Mouse (Mus musculus) lung, postnatal 25 days (tissue): Measurements from ENCODE around the gene Tmem175.
A peak's percentile ranks its signal among the peaks of the same experiment; 100 is the strongest.
"Not testable (repeated sequence)": the region's sequence is repeated elsewhere in the genome, so short reads cannot be mapped to it uniquely, and the experiment has no call there.

Experiments
- DNase-seq: peaks from one replicate; pipeline ENCODE4 v3.0.0; 2022; ENCODE audit warnings: low spot score

The Tmem175 gene

DNA sequence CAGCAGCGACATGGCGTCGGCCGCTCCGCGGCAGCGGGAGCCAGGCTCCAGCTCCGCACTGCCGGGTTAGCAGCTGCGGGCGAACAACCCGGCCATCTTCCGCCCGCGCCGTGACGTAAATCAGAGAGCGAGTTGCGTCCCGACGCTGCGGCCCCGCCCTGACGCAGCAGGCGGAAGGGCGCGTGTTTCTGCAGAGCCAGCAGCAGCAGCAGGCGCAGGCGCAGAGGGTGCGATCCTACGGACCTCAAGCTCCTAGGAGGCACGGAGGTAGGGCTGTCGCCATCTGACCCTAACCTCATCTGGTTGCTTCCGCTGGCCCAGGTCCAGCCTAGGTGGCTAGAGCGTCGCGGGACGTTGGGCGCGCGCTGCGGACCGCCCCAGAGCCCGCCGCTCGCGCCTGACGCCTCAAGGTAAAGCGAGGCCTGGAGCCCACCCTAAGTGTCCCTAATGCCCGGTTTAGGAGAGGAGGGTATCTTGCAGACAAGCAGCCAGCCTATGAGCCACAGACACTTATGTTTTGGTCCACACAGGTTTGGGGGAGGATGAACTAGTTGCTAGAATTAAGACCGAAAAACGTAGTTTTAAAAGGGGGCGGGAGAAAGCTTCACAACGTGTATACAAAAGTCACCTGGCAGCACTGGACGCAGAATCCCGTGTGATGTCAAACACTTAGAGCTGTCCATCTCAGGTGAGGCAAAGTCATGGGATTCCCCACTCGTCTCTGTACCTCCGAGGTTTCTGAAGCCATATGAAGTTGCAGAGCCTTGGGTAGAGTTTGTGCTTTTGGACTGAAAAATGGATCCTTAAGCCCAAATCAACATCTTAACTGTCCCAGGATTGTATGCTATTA is at the start of gene Tmem175, which contains the start of gene Gak:
Gene Tmem175 (plus strand): TSS at position 137 of the 850 bp plus-strand sequence.
Gene Gak (minus strand): TSS at position 122 of the 850 bp plus-strand sequence.
- DNase-seq = peak; percentile 95

DNA sequence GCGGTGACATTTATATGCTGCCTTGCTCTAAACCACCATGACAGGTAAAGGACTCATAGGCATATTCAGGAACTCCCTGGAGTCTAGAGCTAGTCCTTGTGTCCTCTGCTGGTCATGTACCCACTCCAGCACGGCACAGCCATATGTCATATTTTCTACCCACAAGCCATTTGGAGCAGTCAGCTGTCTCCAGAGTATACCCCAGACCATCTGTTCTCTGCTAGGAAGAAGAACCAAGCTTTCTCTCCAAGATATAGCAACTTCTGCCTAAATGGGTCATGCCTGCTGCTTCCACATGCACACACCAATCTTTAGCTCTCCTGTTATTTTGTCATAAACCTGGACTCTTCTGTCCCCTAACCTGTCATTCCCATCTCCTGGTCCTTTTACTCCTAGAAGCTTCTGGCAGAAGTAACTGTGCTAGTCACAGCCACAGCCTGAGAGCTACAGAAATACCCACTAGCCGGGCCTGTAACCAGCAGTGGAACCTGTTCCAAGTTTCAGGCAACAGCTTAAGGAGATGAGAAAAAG is 48.1 kb upstream of the Tmem175 start:
- no peak for DNase-seq

DNA sequence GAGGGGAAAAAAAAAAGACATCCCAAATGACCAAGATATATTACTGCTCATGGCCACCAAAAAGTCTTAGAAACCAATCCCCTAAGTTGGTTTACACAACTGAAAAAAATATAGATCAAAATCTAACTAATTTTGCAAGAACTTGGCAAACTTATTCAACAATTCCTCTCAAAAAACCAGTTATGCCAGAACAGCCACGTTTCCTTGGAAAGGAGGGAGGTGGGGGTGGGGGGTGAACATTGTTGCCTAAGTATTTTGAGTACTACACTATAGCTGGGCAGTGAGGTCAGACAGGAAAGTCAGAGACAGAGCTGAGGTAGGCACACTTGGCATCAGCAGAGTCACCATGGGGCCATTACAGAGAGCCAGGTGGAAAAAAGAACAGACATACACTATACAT is 29.6 kb upstream of the Tmem175 start:
- peak; percentile 23 for DNase-seq

DNA sequence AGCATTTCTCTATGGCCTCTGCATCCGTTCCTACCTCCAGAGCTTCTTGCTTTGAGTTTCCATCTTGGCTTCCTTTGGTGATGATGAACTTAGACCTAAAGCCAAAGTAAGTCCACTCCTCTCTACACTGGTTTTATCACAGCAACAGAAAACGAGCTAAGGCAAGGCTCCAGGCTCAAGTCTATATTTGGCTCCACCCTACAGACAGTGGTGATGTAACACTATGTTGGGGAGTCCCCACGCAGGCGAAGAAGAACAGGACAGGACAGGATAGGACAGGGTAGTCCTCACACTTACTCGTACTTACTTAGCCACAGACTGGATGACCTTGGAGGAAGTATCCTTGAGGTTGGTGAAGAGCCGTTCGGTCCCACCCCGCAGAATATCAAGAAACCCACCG is 27.0 kb upstream of the Tmem175 start:
- DNase-seq = no peak

DNA sequence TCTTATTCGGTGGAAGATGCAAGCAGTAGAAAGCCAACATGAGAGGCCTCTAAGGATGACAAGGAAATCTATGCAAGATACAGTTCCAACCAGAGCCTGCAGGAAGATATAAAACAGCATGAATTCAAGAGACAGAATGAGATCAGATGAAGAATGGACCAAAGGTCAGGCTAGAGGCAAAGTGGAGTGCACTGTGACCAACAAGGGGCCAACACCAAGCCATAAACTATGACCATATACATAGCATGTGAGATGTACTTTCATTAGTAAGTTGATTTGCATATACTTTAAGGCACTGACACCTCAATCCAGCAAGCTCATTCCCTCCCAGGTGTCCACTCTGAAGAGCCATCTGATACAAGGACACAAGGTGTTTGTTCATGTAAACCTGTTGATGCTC is 19.1 kb upstream of the Tmem175 start:
- no peak for DNase-seq

DNA sequence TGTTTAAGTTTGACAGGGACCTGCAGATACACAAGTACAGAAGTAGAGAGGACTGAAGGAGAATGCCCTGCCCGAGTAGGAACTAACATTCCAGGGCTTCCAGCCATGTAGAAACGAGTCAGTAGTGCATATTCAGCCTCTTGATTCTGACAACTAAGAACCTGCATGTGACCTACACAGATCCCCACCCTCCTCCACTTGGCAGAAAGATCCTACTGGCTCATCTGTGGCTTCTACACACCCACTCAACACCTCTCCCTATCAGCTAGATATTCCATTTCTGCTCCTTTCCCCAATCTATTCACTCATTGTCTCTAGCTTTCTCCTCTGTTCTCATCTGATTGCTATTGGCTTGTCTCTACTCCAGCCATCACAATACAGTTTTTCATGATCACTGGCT is 7.7 kb upstream of the Tmem175 start:
- DNase-seq = no peak

DNA sequence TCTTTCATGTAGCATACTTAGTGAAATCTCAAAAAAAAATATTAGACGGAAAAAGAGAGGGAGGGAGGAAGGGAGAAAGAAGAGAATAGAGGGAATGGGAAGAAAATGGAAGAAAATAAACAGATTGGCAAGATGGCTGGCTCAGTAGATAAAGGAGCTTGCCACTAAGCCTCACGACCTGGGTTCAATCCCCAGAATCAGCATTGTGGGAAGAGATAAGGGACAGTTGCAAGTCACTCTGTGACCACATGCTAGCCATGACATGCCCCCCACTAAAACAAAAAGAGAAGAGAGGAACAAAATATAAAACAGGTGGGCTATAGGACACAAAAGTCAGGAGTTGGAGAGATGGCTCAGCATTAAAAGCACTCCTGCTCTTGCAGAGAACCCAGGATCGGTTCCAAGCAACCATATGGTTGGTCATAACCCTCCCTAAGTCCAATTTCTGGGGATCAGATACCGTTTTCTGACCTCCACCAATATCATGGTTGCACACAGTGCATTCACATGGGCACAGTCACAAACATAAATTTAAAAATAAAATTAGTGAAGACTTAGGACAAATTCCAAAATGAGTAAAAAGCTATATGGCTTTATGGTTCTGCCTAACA is 3.4 kb upstream of the Tmem175 start:
- no peak for DNase-seq

DNA sequence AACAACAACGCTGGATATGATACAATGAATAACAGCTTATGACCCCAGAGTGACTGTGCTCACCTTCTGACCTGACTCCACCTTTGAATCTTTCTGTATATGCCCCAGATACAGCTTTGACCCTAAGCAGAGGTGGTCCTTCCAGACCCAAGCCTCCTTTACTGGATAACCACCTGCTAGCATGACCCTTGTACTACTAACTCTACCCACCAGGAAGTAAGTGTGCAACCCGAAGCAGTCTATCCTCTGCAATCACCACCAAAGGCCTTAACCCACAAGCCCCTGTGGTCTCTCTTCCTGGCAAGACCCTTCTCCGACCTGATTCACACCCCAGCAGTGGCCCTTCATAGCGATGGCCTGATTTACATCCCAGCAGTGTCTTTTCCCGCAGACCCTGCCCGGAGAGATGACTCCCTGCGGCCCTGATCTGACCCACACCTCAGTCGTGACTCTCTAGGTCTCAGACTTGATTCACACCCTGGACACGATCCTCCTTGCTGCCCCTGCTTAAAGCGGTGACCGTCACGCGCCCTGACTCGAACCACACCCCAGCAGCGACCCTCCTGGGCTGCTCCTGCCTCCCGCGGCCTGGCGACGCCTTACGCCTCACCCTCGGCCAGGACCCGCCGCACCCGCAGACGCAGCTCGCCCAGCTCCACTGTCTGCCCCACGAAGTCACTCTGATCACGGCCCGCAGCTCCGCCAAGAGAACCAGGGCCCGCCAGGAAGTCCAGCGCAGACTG is 508 bp upstream of the Tmem175 start:
- DNase-seq = no peak

DNA sequence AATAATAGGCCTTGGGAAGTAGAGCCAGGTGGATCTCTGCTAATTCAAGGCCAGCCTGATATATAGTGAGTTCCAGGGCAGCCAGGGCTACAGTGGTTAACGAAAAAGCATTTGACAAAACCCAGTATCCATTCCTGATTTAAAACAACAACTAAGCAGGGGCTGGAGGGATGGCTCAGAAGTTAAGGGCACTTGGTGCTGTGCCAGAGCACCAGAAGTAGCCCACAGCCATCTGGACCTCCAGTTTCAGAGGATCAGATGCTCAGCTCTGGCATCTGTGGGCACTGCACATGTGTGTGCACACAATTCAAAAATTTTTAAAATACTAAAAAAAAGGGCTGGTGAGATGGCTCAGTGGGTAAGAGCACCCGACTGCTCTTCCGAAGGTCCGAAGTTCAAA is 4.1 kb downstream of the Tmem175 start:
- DNase-seq = no peak

DNA sequence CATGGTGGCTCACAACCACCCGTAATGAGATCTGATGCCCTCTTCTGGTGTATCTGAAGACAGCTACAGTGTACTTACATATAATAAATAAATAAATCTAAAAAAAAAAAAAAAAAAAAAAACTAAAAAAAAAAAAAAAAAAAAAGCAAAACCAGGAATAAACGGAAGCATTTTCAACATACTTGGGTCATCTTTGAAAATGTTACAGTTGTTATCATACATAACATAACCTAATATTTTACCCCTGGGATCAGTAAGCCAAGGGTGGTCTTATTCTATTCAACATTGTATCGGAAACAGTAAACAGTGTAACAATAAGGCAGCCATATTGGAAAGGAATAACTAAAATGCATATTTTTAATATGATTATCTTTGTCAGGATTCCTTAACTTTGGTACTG is 4.5 kb downstream of the Tmem175 start:
- DNase-seq = not testable (repeated sequence)

DNA sequence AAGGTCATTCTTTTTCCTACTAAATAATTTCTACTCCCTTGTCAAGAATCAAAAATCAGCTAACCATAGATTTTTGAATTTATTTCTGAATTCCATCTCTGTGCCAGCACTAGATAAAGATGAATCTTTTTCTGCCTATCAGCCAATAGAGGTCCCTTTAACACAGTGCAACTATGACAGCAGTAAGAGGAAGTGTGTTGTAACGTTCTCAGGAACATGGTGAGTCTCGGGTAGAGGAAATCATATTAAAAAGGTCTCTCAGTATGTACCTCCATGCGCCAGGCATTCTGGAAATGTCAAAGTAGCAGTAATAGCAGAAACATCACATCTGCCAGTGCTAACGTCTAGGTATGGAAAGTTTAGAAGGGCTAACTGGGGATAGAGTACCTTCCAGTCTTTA is 6.6 kb downstream of the Tmem175 start:
- no peak for DNase-seq

DNA sequence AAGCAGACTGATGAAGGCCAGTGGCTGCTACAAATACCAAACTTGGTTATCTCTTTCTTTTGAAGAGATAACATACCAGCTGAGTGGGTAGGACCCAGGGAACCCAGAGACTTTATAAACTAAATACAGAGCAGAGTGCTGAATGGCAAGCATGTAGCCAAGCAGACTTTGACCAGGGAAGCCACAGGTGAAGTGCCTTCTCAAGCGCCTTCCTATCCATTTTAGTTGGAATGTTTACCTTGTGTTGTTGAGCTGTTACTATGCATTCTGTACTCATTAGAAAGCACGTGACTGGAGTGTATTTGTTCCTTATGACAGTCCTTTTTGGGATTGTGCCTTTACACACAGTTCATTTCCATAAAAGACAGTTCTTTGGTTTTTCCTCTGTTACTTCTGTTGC is 14.1 kb downstream of the Tmem175 start:
- DNase-seq = peak; percentile 18

DNA sequence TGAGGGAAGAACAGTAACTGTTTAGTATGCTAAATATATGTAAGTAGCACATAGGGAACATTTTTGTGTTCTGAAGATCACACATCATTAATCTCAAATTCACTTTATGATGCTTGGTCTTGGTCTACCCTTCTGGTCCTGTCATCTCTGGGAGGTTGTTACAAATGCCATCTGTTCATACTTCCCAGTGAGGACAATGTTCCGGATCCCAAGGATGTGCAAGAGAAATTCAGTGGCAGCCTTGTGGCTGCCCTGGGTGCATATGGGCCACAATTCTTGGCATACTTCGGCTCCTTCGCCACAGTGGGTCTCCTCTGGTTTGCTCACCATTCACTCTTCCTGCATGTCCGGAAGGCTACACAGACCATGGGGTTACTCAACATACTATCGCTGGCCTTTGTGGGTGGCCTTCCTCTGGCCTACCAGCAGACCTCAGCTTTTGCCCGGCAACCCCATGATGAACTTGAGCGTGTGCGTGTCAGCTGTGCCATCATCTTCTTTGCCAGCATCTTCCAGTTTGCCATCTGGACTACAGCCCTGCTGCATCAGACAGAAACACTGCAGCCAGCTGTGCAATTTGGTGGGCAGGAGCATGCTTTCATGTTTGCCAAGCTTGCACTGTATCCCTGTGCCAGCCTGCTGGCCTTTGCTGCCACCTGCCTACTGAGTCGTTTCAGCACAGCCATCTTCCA is 16.2 kb downstream of the Tmem175 start:
- DNase-seq = peak; percentile 22

DNA sequence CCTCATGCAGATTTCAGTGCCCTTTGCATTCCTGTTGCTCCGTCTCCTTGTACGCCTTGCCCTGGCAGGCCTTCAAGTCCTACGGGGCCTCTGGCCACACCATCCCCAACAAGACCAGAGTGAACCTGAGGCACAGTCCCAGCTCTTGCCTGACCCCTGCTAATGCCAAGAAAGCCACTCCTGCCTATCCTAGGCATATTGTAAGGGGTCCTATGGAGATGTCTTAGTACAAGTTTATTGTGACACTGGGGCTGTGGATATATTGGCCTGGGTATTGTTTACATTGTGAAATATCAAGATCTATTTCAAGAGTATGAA is 16.7 kb downstream of the Tmem175 start:
- DNase-seq = no peak

DNA sequence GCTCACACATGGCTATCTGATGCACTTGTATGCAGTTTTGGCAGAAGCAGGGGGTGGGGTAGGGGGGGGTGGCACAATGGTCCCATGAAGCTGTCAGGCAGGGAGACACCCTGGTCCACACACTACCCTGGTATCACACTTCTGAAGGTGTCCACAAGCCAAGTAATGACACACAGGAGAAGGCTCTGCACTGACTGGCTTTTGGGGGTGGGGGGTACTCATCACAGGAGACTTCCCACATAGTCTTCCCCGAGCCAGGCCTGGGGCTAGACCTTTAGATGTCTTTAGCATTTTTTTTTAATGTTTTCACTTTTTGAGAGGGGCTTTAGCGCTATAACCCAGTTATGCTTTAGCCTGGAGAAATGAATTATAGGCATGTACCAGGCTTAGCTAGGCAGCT is 17.7 kb downstream of the Tmem175 start:
- DNase-seq = no peak

DNA sequence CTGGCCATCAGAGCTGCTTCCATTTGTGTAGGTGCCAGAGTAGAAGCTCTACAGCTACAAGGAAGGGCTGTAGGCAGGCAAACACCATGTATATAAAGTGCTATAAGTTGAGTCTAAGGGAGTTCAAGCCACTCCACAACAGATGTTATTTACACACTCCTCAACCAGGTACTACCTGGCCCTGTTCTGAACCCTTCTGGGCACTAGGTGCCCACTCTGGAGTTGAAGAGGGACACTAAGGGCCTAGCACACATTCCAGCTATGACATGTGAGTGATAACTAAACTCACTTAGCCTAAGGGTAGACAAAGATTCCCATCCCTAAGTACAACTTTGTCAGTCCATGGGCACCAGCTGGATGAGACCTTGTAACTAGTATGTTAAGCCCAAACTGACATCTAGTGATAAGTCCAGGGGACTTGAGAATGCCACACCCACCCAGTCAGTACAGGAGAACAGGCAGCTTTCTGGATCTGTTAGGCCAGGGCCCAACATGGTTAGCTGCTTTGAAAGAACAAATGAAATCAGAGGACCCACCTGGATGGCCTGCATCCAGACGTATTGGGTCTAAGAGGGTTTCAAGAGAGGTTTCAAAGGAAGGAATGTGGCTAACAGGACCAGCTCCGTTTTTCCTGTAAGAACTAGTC is 18.4 kb downstream of the Tmem175 start:
- DNase-seq = peak; percentile 30

DNA sequence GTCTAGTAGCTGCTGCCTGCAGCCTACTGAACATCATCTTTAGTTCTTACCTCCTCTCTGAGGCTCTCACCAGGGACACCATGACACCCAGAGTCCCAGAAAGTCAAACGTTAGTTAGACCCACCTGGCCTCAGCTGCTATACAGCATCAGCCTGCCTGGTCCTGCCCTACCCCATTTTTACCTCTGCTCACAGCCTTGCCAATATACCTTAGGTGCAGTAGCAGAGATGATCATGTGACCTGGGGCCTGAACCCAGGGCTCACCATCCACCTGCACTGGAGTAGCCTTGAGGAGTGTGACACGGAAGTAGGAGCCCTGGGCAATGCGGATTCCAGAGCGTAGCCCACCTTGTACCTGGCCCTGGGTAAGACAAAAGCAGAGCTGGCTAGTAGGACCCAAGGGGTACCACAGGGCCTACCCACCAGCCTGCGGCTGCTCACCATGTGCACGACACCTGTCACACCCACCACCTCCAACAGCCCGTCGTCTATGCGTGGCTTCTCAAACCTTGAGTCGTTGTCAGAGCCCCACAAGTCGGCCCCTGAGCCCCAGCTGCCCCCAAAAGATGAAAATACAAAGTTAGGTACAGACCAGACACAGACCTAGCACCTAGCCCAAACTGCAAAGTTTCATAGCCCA is 19.5 kb downstream of the Tmem175 start:
- no peak for DNase-seq

DNA sequence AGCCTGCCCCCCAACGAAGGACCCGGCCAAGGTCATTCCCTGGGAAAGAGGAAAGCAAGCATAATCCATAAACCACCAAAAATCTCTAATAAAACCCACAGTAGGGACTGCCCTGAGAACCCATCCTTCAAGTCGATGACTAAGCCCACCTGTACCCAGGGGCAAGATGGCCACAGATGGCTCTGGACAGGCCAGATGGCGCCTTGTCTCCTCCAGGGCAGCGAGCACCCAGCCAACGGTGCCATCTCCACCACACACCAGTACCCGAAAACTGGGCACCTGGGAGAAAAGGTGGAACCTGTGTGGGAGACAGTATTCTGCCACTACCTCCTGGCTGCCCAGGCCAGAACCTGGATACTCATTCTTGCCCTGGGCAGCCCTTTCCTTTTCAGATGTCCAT is 20.8 kb downstream of the Tmem175 start:
- DNase-seq = no peak

DNA sequence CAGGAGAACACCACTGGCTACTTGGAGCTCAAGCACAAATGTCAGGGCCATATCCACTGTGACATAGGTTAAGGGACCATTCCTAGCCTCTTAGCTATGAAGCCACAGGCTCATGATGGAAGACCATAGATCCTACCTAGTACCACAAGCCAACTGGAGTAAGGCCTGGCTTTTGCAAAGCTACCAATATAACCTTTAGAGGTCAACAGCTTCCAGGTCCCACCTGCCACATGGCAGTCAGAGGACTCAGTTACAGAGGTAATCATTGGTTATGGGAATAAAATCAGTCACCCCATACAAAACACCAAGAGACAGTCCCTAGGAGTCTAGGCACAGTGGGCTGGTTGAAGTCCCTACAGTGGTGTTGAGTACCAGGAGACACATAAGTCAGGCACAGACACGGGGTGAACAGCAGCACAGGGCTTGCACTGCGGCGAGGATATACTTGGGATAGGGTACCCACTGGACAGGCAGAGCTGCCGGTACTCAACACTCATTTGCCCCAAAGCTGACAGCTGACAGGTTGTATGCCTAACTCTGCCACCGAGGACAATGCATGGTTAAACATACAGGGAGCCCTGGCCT is 21.7 kb downstream of the Tmem175 start:
- DNase-seq = no peak

DNA sequence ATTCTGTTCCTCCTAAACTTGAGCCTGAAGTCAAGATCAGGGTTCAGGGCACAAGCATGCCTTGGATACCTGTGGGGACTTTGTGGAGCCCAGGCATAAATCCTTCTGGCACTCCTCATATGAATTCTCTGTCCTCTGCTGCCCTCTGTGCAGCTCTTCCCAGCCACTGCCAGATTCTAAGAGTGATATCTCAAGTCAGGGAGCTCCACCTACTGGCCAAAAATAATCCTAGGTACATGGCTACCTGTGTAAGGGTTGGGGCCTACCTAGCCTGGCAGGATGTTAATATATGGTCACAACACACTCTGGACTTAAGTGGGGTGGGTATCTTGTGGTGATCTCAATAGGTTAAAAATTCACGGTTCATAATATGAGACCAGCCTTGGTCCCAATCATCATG is 22.3 kb downstream of the Tmem175 start:
- peak; percentile 79 for DNase-seq

DNA sequence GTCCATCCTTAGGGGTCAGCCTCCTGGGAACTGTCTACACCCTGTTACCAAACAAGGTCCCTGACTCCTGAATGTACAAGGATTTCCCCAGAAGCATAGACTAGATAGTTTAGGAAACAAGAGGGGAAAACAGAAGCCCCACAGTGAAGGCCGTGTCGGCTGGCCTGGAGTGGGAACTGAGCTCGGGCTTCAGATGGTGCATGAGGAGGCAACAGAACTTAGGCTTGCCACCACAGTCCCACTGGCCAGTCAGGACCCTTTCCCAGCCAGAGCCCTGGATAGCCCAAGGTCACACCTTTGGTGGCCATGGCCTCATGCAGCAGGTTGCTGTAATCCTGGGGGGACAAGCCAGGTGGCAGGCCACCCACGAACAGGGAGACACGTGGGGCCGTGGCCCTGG is 23.8 kb downstream of the Tmem175 start:
- no peak for DNase-seq
